Mouse (Mus musculus) 416B (cell line): ENCODE results near the gene Spag5.

Source experiments
- DNase-seq: peaks from one replicate; pipeline ENCODE4 v3.0.0; 2011; ENCODE audit warnings: low read depth

The Spag5 gene

DNA sequence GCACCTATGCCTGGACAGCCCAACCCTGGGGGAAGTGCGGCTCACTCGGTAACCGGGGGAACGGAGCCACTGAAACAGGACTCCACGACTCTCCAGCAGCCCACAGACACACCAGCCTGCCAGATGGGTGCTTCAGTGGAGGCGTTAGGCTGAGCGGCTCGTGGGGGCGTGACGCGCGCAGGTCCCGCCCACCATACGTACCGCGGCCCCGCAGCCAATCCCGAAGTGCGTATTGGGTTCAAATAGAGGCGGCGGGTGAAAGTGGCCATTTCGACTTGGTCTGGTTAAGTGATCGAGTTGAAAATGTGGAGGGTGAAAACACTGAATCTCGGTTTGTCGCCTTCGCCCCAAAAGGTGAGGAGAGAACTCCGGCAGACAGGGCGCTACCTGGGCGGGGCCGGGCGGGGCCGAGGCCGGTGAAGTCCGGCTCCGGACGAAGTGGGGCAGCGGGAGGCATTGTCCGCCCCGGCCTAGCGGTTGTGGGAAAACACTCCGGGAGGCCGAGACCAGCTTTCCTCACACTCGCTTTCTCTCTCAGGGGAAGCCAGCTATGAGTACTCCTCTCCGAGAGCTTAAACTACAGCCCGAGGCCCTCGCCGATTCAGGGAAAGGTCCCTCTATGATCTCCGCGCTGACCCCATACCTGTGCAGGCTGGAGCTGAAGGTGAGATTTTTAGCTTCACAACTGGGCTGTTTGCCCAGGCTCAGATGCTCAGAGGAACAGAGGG is at the start of gene Spag5:
Spag5 (plus strand) TSS at position 173 of the 728 bp plus-strand sequence.
- peak; percentile 95 for DNase-seq

DNA sequence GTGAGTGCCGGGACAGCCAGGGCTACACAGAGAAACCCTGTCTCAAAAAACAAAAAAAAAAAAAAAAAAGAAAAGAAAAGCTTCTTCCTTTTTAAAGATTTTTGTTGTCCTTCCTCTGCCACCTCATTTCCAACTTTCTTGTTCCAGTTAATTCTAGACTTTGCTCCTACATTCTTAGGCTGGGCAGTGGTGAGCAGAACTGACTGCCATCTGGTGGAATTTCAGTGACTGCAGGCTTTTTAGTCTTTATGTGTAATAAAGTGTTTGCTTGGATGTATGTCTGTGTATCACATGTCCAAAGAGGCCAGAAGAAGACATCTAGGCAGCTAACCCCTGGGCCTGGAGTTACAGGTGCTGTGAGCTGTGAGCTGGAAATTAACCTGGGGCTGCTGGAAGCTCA is 44.7 kb upstream of the Spag5 start:
- peak; percentile 51 for DNase-seq

GRCm38 (mm10) chr11:78260489-78261258 is 40.7 kb upstream of the Spag5 start:
- peak; percentile 89 for DNase-seq

GRCm38 (mm10) chr11:78261380-78262352 is 39.7 kb upstream of the Spag5 start, which contains the start of gene 2610507B11Rik:
2610507B11Rik (plus strand) TSS chr11:78261752.
- peak; percentile 93 for DNase-seq

DNA sequence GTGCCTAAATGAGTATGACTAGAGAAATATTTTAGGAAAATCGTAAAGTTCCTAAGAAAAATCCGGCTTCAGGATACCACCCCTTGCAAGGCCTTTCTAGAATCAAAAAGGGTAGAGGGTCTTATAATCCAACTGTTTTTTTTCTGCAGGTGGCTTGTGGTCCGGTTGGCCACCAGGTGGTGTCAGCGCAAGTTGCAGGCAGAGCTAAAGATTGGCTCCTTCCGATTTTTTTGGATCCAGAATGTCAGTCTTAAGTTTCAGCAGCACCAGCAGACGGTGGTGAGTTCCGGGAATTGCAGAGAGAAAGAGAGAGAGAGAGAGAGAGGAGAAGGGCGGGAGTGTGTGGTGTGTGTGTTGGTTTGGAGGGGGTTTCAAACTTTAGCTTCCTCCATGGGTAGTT is 38.8 kb upstream of the Spag5 start:
- DNase-seq = peak; percentile 91

DNA sequence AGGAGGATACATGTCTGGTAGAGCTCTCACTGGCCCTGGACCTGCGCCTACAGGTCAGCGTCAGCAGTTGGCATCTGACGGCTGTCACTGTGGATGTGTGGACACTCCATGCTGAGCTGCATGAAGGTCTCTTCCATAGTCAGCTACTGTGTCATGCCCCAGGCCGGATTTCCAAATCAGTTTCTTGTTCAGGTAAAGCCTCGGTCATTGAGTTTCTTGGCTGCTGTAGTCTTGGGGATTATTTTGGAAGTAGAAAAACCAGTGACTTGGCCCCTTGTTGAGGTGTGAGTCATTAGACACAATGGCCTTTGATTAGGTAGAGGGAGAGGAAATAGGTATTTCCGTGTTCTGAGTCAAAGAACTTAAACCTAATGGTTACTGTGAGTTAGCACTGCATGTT is 35.8 kb upstream of the Spag5 start:
- no peak for DNase-seq

DNA sequence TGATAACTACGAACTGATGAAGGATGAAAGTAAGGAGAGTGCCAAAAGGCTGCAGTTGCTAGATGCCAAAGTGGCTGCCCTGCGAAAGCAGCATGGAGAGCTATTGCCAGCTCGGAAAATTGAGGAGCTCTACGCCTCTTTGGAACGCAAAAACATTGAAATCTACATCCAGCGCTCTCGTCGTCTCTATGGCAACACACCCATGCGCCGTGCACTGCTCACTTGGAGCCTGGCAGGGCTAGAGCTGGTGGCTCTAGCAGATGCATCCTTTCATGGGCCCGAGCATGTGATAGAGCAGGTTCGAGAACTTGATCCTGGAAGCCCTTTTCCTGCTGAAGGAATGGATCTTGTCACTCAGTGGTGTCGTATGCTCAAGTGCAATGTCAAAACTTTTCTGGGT is 29.3 kb upstream of the Spag5 start:
- DNase-seq = no peak

- DNase-seq = no peak
Measured at GRCm38 (mm10) chr11:78275596-78275995, 25.7 kb upstream of the Spag5 start.

DNA sequence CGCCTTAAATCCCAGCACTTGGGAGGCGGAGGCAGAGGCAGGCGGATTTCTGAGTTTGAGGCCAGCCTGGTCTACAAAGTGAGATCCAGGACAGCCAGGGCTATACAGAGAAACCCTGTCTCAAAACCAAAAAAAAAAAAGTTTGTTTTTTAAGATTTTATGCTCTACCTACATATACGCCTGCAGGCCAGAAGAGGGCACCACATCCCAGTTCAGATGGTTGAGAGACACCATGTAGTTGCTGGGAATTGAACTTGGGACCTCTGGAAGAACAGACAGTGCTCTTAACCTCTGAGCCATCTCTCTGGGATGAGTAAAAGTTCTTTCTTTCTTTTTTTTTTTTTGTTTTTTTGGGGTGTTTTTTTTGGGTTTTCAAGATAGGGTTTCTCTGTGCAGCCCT is 25.2 kb upstream of the Spag5 start:
- peak; percentile 45 for DNase-seq

DNA sequence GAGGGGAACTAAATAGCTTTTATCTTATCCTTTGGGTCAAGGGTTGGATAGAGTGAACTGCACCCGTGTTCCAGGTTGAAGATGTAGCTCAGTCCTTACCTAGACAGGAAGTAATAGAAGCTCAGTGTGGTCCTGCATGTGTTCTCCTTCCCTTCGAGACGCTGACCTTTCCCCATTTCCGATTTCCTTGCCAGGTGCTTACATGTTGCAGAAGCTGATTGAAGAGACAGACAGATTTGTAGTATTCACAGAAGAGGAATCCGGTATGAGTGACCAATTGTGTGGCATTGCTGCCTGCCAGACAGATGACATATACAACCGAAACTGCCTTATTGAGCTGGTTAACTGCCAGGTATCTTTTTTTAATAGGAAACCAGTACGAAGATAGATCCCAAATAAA is 22.5 kb upstream of the Spag5 start:
- no peak for DNase-seq

DNA sequence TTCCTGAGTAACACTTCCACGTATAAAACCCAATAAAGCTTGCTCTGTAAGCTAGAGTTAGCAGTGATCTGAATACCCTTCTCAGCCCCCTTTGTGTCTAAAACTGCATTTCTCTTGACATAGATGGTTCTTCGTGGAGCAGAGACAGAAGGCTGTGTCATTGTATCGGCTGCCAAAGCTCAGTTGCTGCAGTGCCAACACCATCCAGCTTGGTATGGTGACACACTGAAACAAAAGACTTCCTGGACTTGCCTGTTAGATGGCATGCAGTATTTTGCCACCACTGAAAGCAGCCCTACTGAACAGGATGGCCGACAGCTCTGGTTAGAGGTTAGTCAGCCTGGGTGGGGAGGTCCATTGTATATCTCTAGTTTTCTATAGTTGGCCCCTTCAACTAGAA is 21.7 kb upstream of the Spag5 start:
- DNase-seq = no peak

- no peak for DNase-seq
Measured at GRCm38 (mm10) chr11:78289146-78289763, 12.1 kb upstream of the Spag5 start.

GRCm38 (mm10) chr11:78290654-78291053 is 10.7 kb upstream of the Spag5 start, which contains the start of gene BC030499:
BC030499 (plus strand) TSS chr11:78290841.
- no peak for DNase-seq

DNA sequence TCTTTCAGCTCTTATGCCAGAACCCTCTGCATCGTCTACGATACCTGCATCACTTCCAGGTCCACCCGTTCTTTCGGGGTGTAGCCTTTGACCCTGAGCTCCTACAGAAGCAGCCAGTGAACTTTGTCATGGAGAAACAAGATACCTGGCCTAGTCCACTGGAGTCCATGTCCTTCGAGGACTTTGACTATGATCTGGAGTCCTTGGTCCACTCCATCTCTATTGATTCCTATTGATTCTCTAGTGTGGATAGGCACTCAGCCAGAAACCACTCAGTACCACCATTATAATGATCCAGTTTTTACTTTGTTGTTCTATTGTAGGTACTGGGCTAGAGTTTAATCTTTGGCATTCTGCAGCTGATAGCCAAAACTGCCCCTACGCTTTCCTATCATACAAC is 6.7 kb upstream of the Spag5 start:
- no peak for DNase-seq

GRCm38 (mm10) chr11:78300917-78301316 is 412 bp upstream of the Spag5 start:
- no peak for DNase-seq

- no peak for DNase-seq
Measured at GRCm38 (mm10) chr11:78305272-78305671, 3.9 kb downstream of the Spag5 start.

GRCm38 (mm10) chr11:78310861-78311511 is 9.7 kb downstream of the Spag5 start:
- DNase-seq = no peak

DNA sequence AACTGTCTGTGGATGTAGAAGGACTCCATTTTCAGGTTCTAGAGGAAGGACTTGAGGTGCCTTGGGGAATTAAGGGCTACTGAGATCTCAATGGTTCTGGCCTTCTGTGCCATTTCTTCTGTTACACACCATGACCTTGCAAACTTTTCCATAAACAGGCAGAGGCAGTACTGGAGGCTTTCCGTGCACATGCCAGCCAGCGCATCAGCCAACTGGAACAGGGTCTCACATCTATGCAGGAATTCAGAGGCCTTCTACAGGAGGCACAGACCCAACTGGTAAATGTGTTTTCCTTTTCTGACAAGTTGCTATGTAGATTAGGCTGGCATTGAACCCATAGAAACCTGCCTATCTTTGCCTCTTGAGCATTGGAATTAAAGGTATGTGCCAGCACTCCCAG is 12.3 kb downstream of the Spag5 start:
- DNase-seq = no peak

- DNase-seq = no peak
Measured at GRCm38 (mm10) chr11:78318411-78318810, 17.1 kb downstream of the Spag5 start.

GRCm38 (mm10) chr11:78322076-78322831 is 20.9 kb downstream of the Spag5 start:
- no peak for DNase-seq
